Mouse (Mus musculus) stomach, embryonic 14.5 days (tissue): Measurements from ENCODE around the gene Ctbp2. TPM values are rescaled to one million over a fixed set of nuclear protein-coding genes. Genes with fewer than 3 reads are reported as not detected.
A peak's percentile ranks its signal among the peaks of the same experiment; 100 is the strongest.

Source experiments
- ATAC-seq: fragments of 200-750 bp; cut with Nextera tagmentation; 2 replicates; pipeline ENCODE4 v1.8.0; 2017; ENCODE audit warnings: low read depth, moderate TSS enrichment; ENCODE audit not compliant: insufficient number of reproducible peaks, insufficient read depth, low FRiP score
- H3K27ac ChIP-seq: fragments of 300-500 bp; sonication (generic); 2 replicates; pipeline ENCODE4 v1.5.1; 2014; ENCODE audit warnings: mild to moderate bottlenecking, low read length, moderate library complexity, mixed read lengths
- H3K27me3 ChIP-seq: fragments of 300-500 bp; sonication (generic); 2 replicates; pipeline ENCODE4 v1.6.1; 2014; ENCODE audit warnings: low read length, control low read depth, mixed read lengths; ENCODE audit not compliant: control insufficient read depth, insufficient read depth
- H3K36me3 ChIP-seq: fragments of 300-500 bp; sonication (generic); 2 replicates; pipeline ENCODE4 v1.6.1; 2014; ENCODE audit warnings: mild to moderate bottlenecking, control low read depth, low read length, moderate library complexity, mixed read lengths; ENCODE audit not compliant: control insufficient read depth, insufficient read depth
- H3K4me1 ChIP-seq: fragments of 300-500 bp; sonication (generic); 2 replicates; pipeline ENCODE4 v1.6.1; 2014; ENCODE audit warnings: low read length, control low read depth, mixed read lengths; ENCODE audit not compliant: control insufficient read depth, insufficient read depth
- H3K4me2 ChIP-seq: fragments of 300-500 bp; sonication (generic); replicated peaks from 2 replicates; pipeline ENCODE4 v1.6.1; 2014; ENCODE audit warnings: low read depth, low read length, control low read depth
- H3K4me3 ChIP-seq: fragments of 300-500 bp; sonication (generic); 2 replicates; pipeline ENCODE4 v1.5.1; 2014; ENCODE audit warnings: low read depth, low read length, control low read depth
- H3K9ac ChIP-seq: fragments of 300-500 bp; sonication (generic); replicated peaks from 2 replicates; pipeline ENCODE4 v1.6.1; 2014; ENCODE audit warnings: low read depth, mild to moderate bottlenecking, control low read depth, low read length, moderate library complexity, mixed read lengths
- H3K9me3 ChIP-seq: fragments of 300-500 bp; sonication (generic); 2 replicates; pipeline ENCODE4 v1.6.1; 2016; ENCODE audit warnings: low read depth, low read length, control low read depth; ENCODE audit not compliant: control insufficient read depth
- WGBS: fragments of 180-500 bp; shearing (Covaris S2); extraction: QIAGEN DNeasy Blood & Tissue Kit; methylation state at CpG from one replicate; pipeline ENCODE4 v1.1.7; 2014; 5-methylcytosine and 5-hydroxymethylcytosine counted together
- polyA plus RNA-seq: library from polyadenylated mRNA; unstranded; fragments of >200 nt; fragmentation: Nextera tagmentation; extraction: Ambion mirVana; gene quantifications from 2 replicates; pipeline ENCODE4 v1.2.1, GENCODE M21; 2014

The Ctbp2 gene
- polyA plus RNA-seq, 1 experiment from 2014 or later = 120 TPM

DNA sequence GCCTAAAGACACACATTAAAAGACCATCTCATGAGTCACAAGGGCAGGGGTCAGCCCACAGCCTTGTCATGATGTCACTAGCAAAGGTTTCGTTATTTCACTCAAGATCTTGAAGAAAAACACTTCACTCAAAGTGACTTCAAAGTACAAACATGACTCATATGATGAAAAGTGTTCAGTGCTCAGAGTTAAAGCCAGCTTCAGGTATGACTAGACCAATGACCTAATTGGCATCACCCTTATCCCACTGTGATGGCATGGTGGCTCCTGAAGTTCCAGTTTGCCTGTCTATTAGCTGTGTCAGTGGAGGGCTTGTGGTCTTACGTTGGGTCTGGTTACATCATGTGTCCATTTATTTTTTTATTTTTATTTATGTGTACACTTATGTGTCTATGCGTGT, 35.4 kb upstream of the Ctbp2 start:
- no peaks in the 10 kb centered on the region for H3K36me3 ChIP-seq
- no peak overlapping the region for H3K27ac ChIP-seq
- H3K9me3 ChIP-seq = no peaks in the 10 kb centered on the region
- H3K27me3 ChIP-seq = no peaks in the 10 kb centered on the region
- H3K9ac ChIP-seq = no peak overlapping the region
- peaks cover 8% of the 10 kb centered on the region for H3K4me1 ChIP-seq
- WGBS = 86% methylated on average over 3 of the region's 3 CpGs
- no peak for ATAC-seq
- no peak overlapping the region for H3K4me2 ChIP-seq
- no peak overlapping the region for H3K4me3 ChIP-seq

GRCm38 (mm10) chr7:133155621-133156020, 31.5 kb upstream of the Ctbp2 start:
- WGBS = 82% methylated on average over 12 of the region's 12 CpGs
- ATAC-seq = no peak
- Histone ChIP-seq H3K9ac (no peak overlapping the region), H3K27me3 (no peaks in the 10 kb centered on the region), H3K9me3 (no peaks in the 10 kb centered on the region), H3K27ac (no peak overlapping the region), H3K36me3 (no peaks in the 10 kb centered on the region), H3K4me2 (no peak overlapping the region), H3K4me1 (no peaks in the 10 kb centered on the region; the same call in 1 of the 2 replicates), H3K4me3 (no peak overlapping the region)

DNA sequence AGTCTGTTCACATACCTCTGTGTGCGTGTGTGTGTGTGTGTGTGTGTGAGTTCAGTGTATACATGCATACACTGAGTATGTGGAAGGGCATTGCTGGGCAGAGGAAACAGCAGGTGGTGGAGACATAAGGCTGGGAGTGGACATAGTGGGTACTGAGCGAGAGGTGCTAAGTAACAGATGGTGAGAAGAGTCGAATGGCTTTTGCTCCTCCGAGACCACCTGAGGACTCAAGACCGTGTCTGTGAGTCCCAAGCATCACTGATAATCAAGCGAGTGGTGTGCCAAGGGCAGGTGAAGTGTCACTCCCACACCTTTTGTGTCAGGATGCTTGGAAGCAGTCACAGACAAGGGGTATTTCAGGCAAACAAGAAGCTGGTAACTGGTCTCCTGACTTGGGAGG, 30.7 kb upstream of the Ctbp2 start:
- no peaks in the 10 kb centered on the region for H3K9me3 ChIP-seq
- 68% methylated on average over 6 of the region's 6 CpGs for WGBS
- ATAC-seq = no peak

DNA sequence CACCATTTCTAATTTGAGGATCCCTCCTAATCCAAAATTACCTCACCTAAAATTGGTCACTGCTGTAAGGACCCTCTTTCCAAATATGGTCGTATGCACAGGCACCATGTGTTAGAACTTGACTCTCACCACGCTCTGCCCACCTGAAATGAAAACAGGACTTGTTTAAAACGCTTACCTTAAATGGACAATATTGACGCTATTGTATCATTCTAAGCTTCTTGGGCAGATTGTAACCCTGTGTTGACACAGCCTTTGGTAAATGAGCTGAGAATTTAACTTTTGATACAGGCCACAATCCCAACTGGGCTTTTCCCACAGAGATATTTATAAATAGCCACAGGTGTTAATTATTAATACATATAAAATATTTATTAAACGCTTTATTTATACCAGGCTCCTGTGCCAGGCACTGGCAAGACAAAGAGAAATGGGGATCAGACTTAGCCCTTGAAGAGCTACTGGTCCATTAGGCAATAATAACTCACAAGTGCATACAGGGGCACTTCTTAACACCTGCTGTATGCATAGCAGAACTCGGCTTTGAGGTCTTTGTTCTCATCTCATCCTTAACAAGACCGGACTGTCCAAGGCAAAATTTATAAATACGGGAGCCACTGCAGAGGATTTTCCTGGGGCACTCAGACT, 15.7 kb upstream of the Ctbp2 start:
- H3K4me3 ChIP-seq = no peak overlapping the region
- no peaks in the 10 kb centered on the region for H3K9me3 ChIP-seq
- no peak overlapping the region for H3K9ac ChIP-seq
- H3K4me2 ChIP-seq = no peak overlapping the region
- 62% methylated on average over 8 of the region's 8 CpGs for WGBS
- H3K4me1 ChIP-seq = no peaks in the 10 kb centered on the region
- peak overlapping the region; percentile 15; the same call in 1 of the 2 replicates for H3K27ac ChIP-seq
- ATAC-seq = no peak
- no peaks in the 10 kb centered on the region for H3K27me3 ChIP-seq
- no peaks in the 10 kb centered on the region for H3K36me3 ChIP-seq

More for the DNA sequence above, 30.7 kb upstream of the Ctbp2 start:
- H3K9ac ChIP-seq = no peak overlapping the region
- H3K4me2 ChIP-seq = no peak overlapping the region
- H3K27ac ChIP-seq = no peak overlapping the region
- no peaks in the 10 kb centered on the region for H3K27me3 ChIP-seq
- H3K36me3 ChIP-seq = no peaks in the 10 kb centered on the region
- no peaks in the 10 kb centered on the region; the same call in 1 of the 2 replicates for H3K4me1 ChIP-seq
- H3K4me3 ChIP-seq = no peak overlapping the region

- H3K9ac ChIP-seq = no peak overlapping the region
- H3K4me1 ChIP-seq = no peaks in the 10 kb centered on the region
- H3K9me3 ChIP-seq = 0 out of 2 replicates have a peak, but pooled peaks cover 3% of the 10 kb centered on the region
- no peak overlapping the region for H3K4me2 ChIP-seq
- no peak for ATAC-seq
- H3K36me3 ChIP-seq = no peaks in the 10 kb centered on the region
- H3K27me3 ChIP-seq = no peaks in the 10 kb centered on the region
- H3K4me3 ChIP-seq = no peak overlapping the region
- WGBS = 81% methylated on average over 5 of the region's 5 CpGs
- no peak overlapping the region for H3K27ac ChIP-seq
Observed at GRCm38 (mm10) chr7:133133552-133133951, 9.4 kb upstream of the Ctbp2 start.

GRCm38 (mm10) chr7:133132702-133133101, 8.5 kb upstream of the Ctbp2 start:
- Histone ChIP-seq H3K9ac (no peak overlapping the region), H3K36me3 (no peaks in the 10 kb centered on the region), H3K4me1 (no peaks in the 10 kb centered on the region), H3K27ac (no peak overlapping the region), H3K4me3 (no peak overlapping the region), H3K27me3 (no peaks in the 10 kb centered on the region), H3K4me2 (no peak overlapping the region), H3K9me3 (0 out of 2 replicates have a peak, but pooled peaks cover 3% of the 10 kb centered on the region)
- ATAC-seq = no peak
- 93% methylated on average over 5 of the region's 5 CpGs for WGBS

- Histone ChIP-seq H3K27me3 (no peaks in the 10 kb centered on the region), H3K4me2 (peak overlapping the region; percentile 55), H3K9ac (peak overlapping the region; percentile 41), H3K9me3 (0 out of 2 replicates have a peak, but pooled peaks cover 3% of the 10 kb centered on the region), H3K36me3 (no peaks in the 10 kb centered on the region), H3K4me3 (peak overlapping the region; percentile 91), H3K27ac (peak overlapping the region; percentile 99), H3K4me1 (peaks cover 11% of the 10 kb centered on the region; the same call in 1 of the 2 replicates)
- no peak for ATAC-seq
- 14% methylated on average over 34 of the region's 34 CpGs for WGBS
Observed at GRCm38 (mm10) chr7:133124701-133125485, 739 bp upstream of the Ctbp2 start.

DNA sequence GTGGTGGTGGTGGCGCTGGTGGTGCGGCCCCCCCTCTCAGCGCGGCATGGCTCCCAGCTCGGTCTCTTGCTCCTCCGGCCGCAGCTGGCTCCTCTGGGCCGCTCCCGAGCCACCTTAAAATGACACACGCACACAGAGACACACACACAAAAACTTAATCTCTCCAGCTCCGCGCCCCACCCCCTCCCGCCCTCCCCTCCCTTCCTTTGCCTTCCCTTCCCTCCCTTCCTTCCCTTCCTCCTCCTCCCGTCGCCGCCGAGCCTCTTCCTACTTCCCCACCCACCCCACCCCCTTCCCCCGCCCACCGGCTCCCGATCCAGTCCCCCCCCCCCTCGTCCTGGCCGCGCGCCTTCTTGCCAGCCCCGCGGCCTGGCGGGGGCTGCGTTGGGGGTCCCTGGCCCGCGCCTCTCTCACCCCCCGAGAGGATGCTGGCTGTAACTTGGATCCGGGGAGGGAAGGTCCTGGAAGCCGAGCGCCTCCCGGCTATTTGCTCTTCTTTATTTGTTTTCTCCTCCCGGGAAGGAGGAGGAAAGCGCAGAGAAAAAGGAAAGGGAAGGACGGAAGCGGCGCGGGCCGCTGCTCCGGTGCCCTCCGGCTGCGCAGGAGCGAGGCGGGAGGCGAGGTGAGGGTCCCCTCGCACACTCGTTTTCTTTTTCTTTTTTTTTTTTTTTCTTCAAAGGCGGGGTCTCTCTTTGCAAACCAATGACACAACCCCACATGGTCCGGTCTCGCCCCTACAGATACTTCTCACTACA, 733 bp downstream of the Ctbp2 start, which contains the start of gene Fgfr2:
Gene Fgfr2, minus strand, starts transcription at position 107 of the 755 bp plus-strand sequence.
- ATAC-seq = peak; percentile 68
- under 1% methylated on average over 29 of the region's 53 CpGs for WGBS
- Histone ChIP-seq H3K27ac (peak within 1 kb of the TSS; percentile 99), H3K4me2 (peak within 1 kb of the TSS; percentile 55), H3K4me3 (peak within 1 kb of the TSS; percentile 91), H3K36me3 (no peaks in the 10 kb centered on the region), H3K9ac (peak within 1 kb of the TSS; percentile 86), H3K9me3 (no peaks in the 10 kb centered on the region), H3K27me3 (no peaks in the 10 kb centered on the region), H3K4me1 (peaks cover 16% of the 10 kb centered on the region; the same call in 1 of the 2 replicates)
